Mouse (Mus musculus): ENCODE measurements around the gene Stox2. TPM values are rescaled to one million over a fixed set of nuclear protein-coding genes. Genes with fewer than 3 reads are reported as not detected.

Stox2 gene
- polyA plus RNA-seq, 1 experiment from 2014 or later, result 46.7 TPM

DNA sequence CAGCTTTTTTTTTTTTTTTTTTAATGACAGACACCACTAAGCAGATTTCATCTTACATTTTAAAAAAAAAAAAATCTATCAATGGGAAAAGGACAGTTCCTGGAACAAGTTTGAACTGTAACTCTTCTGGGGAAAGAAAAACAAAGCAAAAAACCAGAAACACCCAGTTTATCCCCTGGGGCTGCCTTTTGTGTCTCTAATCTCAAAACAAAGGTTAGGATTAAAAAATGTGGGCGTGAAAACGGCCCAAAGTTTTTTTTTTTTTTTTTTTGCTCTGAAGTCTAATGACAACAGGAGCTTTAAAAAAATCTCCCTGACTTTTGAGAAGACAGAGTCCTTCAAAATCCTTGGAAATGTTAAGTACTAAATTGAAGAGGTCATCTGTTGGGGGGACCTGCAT lies 125.5 kb downstream of the Stox2 start:
- H3K4me3 ChIP-seq, result no peak overlapping the region
- no peak overlapping the region for H3K4me2 ChIP-seq
- H3K9me3 ChIP-seq (replicated peaks), result no peaks in the 10 kb centered on the region
- ATAC-seq, result no peak
- H3K27me3 ChIP-seq, result 0 out of 2 replicates have a peak, but pooled peaks cover 2% of the 10 kb centered on the region
- peaks cover 15% of the 10 kb centered on the region for H3K4me1 ChIP-seq
- WGBS, result 5% methylated on average over 2 of the region's 2 CpGs
- H3K36me3 ChIP-seq (ENCODE audit: poor library complexity, severe bottlenecking), result no peaks in the 10 kb centered on the region
- H3K27ac ChIP-seq, result no peak overlapping the region
- H3K9ac ChIP-seq, result no peak overlapping the region

DNA sequence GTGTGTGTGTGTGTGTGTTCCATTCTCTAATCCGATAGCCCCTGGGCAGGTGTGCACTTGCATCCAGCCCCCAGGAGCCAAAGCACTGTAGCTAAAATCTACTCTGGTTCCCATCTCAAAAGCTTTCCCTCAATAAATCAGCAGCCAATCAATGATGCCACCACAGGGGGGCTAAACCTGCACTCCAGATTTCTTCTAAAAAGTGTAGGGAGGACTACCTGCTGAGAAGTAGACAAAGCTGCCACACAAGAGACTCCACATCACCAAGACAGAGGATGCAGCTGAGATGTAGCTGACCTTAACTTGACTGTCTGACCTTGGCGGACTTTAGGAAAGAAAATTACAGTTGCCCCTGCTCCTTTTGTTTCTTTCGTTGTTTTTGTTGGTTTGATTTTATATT lies 127.7 kb downstream of the Stox2 start:
- H3K9ac ChIP-seq, result no peak overlapping the region
- H3K4me2 ChIP-seq, result no peak overlapping the region
- H3K36me3 ChIP-seq (ENCODE audit: poor library complexity, severe bottlenecking), result no peaks in the 10 kb centered on the region
- H3K4me1 ChIP-seq, result peaks cover 7% of the 10 kb centered on the region; the same call in 1 of the 2 replicates
- ATAC-seq, result no peak
- 66% methylated on average over 3 of the region's 3 CpGs for WGBS
- no peak overlapping the region for H3K4me3 ChIP-seq
- no peaks in the 10 kb centered on the region for H3K9me3 ChIP-seq (replicated peaks)
- H3K27me3 ChIP-seq, result 0 out of 2 replicates have a peak, but pooled peaks cover 2% of the 10 kb centered on the region
- H3K27ac ChIP-seq, result no peak overlapping the region

DNA sequence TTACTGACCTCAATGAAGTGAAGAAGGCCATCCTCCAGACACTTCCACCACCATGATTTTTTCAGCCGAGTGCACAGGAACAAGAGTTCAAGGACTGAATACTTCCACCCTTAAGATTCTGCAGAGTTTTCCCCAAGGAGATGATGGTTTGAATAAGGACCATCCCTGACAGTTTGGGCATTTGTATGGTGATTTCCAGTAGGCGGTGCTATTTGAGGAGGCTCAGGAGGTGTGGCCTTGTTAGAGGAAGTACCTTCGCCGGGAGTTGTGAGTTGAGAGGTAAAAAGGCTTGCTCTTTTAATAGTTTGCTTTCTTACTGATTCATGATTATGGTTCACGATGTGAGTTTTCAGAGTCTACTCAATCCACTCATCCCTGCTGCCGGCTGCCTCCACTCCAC lies 138.0 kb downstream of the Stox2 start:
- no peak overlapping the region for H3K4me2 ChIP-seq
- 95% methylated on average over 6 of the region's 6 CpGs for WGBS
- no peak overlapping the region for H3K27ac ChIP-seq
- no peak for ATAC-seq
- no peaks in the 10 kb centered on the region for H3K36me3 ChIP-seq (ENCODE audit: poor library complexity, severe bottlenecking)
- no peak overlapping the region for H3K9ac ChIP-seq
- H3K27me3 ChIP-seq, result no peaks in the 10 kb centered on the region
- H3K4me3 ChIP-seq, result no peak overlapping the region
- H3K9me3 ChIP-seq (replicated peaks), result no peaks in the 10 kb centered on the region
- H3K4me1 ChIP-seq, result no peaks in the 10 kb centered on the region

DNA sequence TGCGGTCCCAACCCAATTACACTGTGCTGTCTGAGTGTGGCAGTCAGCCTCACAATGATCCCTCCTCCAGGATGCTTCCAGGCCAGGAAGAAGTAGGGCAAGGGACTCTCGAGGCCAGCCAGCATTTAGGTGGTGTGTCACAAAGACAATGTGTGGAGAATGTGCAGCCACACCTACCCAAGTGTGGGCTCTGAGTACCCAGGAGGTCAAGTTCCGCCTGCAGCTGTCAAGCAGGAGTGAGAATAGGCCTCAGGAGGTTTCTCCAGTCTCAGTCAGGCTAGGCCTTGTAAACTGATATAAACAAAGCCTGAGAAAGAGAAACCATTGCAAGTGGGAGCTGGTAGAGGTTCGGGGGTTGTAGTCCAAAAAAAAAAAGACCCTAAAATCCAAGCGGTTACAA lies 139.8 kb downstream of the Stox2 start:
- 86% methylated on average over 5 of the region's 5 CpGs for WGBS

DNA sequence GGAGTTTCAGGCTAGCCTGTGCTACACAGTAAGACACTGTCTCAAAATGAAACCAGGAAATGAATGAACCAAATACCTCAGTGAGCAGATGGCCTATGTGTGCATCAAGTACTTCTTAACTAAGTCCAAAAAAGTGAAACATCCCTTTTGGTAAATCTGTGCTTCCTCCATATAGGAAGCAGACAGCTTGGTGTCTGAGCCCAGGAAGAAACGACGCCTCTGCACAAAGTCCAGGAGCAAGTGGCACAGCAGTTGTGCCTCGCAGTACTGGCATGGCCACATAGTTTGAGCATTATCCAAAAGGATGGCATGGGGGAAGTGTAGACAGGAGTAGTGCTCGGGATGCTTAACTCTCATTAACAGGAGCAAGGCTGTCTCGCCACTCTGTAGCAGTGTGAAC lies 140.3 kb downstream of the Stox2 start:
- Histone ChIP-seq H3K9ac (no peak overlapping the region), H3K4me2 (no peak overlapping the region), H3K4me3 (no peak overlapping the region), H3K27me3 (no peaks in the 10 kb centered on the region), H3K9me3 (replicated peaks) (no peaks in the 10 kb centered on the region), H3K4me1 (no peaks in the 10 kb centered on the region), H3K36me3 (ENCODE audit: poor library complexity, severe bottlenecking) (no peaks in the 10 kb centered on the region), H3K27ac (no peak overlapping the region)
- ATAC-seq, result no peak
- WGBS, result 92% methylated on average over 5 of the region's 5 CpGs

More for the DNA sequence above, 139.8 kb downstream of the Stox2 start:
- ATAC-seq, result no peak
- Histone ChIP-seq H3K4me3 (no peak overlapping the region), H3K4me1 (no peaks in the 10 kb centered on the region), H3K27ac (no peak overlapping the region), H3K9me3 (replicated peaks) (no peaks in the 10 kb centered on the region), H3K27me3 (no peaks in the 10 kb centered on the region), H3K36me3 (ENCODE audit: poor library complexity, severe bottlenecking) (no peaks in the 10 kb centered on the region), H3K4me2 (no peak overlapping the region), H3K9ac (no peak overlapping the region)

DNA sequence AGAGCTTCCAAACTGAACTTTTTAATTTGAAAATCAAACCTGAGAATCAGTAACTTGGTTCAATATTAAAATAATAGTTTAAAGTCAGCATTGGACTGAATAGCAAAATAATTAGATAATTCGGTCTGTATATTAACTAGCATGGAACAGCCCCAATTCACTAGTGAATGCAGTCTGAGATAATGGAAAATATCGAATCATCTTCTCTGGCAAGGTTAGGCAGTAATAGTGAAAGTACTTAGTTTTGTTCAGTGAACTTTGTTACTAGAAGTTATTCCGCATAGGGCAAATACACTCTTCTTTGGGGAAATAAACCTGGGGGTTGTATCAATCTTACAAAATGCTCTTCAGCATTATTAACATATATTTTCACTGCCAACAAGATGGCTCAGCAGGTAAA lies 147.7 kb downstream of the Stox2 start:
- no peaks in the 10 kb centered on the region for H3K4me1 ChIP-seq
- no peak overlapping the region for H3K4me3 ChIP-seq
- no peak overlapping the region for H3K27ac ChIP-seq
- H3K27me3 ChIP-seq, result no peaks in the 10 kb centered on the region
- 96% methylated on average over 3 of the region's 3 CpGs for WGBS
- no peak overlapping the region for H3K9ac ChIP-seq
- ATAC-seq, result no peak
- H3K36me3 ChIP-seq (ENCODE audit: poor library complexity, severe bottlenecking), result no peaks in the 10 kb centered on the region
- no peak overlapping the region for H3K4me2 ChIP-seq
- no peaks in the 10 kb centered on the region for H3K9me3 ChIP-seq (replicated peaks)

DNA sequence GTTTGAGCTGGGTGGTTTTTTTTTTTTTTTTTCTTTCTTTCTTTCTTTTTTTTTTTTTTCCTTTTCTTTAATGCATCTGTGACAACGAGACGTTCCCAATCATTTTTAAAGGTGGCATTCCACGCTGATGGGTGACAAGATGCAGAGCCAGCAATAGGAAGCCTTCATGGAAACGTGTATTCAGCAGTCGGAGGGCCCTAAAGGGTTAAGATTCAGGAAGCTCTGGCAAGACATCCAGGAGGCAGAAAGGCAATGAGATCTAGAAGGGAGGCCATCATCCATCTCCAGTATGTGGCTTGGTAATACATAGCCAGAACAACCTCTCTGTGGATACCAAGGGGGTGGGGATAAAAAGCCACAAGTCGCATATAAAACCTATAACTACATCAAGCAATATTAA lies 156.5 kb downstream of the Stox2 start:
- peak overlapping the region; percentile 92 for H3K4me2 ChIP-seq
- ATAC-seq, result 0 out of 2 replicates have a peak, but pooled peaks have one; percentile 5
- peak overlapping the region; percentile 93 for H3K4me3 ChIP-seq
- peaks cover 39% of the 10 kb centered on the region for H3K4me1 ChIP-seq
- H3K9ac ChIP-seq, result peak overlapping the region; percentile 99
- no peaks in the 10 kb centered on the region for H3K27me3 ChIP-seq
- WGBS, result 5% methylated on average over 6 of the region's 6 CpGs
- peak overlapping the region; percentile 100 for H3K27ac ChIP-seq
- no peaks in the 10 kb centered on the region for H3K9me3 ChIP-seq (replicated peaks)
- H3K36me3 ChIP-seq (ENCODE audit: poor library complexity, severe bottlenecking), result no peaks in the 10 kb centered on the region

DNA sequence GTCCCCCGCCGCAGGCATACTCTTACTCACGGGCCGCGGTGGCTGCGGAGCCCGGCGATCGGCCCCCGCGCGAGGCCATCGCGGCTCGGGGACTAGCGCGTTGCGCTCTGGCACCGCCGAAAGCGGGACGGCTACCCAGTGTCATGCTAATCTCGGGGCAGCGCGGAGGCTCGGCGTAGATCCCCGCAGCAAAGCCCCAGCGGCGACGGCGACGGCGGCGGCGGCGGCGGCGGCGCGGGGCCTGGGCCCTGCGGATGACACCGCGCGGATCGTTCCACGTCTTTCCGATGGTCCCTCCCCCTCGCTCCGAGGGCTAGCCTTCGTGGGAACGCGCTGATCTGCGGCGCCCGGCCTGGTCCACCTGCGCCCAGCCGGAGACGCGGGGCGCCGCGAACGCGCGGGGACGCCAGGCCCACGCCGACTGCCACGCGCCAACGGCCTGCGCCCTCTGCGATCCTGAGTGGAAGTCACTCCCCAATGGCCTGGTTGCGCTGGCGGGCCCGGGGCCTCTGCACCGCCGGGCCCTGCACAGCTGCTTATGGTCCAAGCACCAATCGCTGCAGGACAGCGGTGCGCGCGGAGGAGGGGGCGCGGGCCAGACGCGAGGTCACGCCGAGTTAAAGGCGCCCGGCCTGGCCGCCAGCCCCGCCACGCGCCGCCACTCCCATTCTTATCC lies 157.2 kb downstream of the Stox2 start:
- Histone ChIP-seq H3K27me3 (no peaks in the 10 kb centered on the region), H3K4me1 (peaks cover 46% of the 10 kb centered on the region), H3K9ac (peak overlapping the region; percentile 99), H3K36me3 (ENCODE audit: poor library complexity, severe bottlenecking) (no peaks in the 10 kb centered on the region), H3K4me2 (peak overlapping the region; percentile 92), H3K27ac (peak overlapping the region; percentile 100), H3K4me3 (peak overlapping the region; percentile 93), H3K9me3 (replicated peaks) (no peaks in the 10 kb centered on the region)
- WGBS, result under 1% methylated on average over 79 of the region's 97 CpGs
- ATAC-seq, result peak; percentile 63

DNA sequence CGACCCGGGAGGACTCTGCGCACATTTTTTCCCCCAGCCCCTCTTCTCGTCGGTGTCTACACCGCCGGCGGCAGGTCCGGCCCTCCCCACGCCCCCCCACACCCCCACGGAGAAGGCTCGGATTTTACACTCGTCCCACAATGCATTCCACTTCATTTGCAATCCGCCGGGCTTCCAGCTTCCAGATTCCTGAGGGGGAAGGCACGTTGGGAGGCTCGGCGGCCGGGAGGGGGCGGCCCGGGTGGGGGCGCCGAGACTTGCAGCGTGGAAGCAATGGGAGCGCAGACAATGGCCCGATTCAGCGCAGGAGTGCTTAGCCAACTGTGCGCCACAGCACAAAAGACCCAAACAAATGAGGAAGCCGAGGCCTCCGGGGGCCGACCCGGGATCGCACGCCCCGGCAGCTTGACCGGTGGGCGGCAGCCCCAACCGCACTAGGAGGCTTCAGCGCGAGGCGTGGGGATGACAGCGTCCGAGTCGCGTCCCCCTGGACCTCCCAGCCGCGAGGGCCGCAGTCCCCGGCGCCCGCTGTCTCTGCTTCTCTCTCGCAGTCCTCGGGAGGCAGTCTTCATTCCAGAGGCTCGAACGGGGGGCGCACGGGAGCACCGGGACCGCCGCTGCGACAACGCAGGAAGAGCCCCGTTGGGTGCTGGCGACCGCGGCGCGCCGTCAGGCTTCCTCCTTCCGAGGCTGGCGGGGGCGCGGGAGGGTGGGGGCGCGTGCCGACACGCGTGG lies 157.9 kb downstream of the Stox2 start:
- Histone ChIP-seq H3K4me1 (peaks cover 53% of the 10 kb centered on the region), H3K4me3 (peak overlapping the region; percentile 93), H3K27ac (peak overlapping the region; percentile 100), H3K9ac (peak overlapping the region; percentile 99), H3K27me3 (no peaks in the 10 kb centered on the region), H3K9me3 (replicated peaks) (no peaks in the 10 kb centered on the region), H3K4me2 (peak overlapping the region; percentile 92), H3K36me3 (ENCODE audit: poor library complexity, severe bottlenecking) (no peaks in the 10 kb centered on the region)
- ATAC-seq, result peak; percentile 75
- under 1% methylated on average over 65 of the region's 78 CpGs for WGBS

DNA sequence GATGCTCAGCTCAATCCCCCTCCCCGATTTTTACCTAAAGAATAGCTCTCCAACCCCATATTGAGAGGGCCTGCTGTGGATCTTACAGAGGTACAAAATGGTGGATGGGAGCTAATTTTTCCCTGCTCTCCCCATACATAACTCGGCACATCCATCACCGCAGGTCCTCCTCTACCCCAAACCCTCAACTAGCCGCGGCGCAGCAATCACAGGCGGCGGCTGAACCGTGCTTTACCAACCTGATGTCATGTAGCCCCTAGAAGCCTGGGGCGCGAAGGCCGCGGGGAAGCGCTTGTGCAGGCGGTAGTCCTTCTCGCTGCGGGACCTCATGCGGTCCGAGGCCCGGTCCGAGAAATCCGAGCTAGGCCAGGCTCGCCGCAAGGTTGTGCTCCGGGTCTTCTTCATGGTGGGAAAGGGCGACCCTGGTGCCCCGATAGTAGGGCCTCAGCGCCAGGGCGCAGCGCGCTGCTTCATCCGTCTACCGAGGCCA lies 158.5 kb downstream of the Stox2 start:
- peak overlapping the region; percentile 100 for H3K27ac ChIP-seq
- H3K9ac ChIP-seq, result peak overlapping the region; percentile 99
- no peaks in the 10 kb centered on the region for H3K36me3 ChIP-seq (ENCODE audit: poor library complexity, severe bottlenecking)
- peaks cover 59% of the 10 kb centered on the region for H3K4me1 ChIP-seq
- H3K27me3 ChIP-seq, result no peaks in the 10 kb centered on the region
- ATAC-seq, result peak; percentile 20
- no peaks in the 10 kb centered on the region for H3K9me3 ChIP-seq (replicated peaks)
- under 1% methylated on average over 33 of the region's 33 CpGs for WGBS
- peak overlapping the region; percentile 92 for H3K4me2 ChIP-seq
- peak overlapping the region; percentile 93 for H3K4me3 ChIP-seq

DNA sequence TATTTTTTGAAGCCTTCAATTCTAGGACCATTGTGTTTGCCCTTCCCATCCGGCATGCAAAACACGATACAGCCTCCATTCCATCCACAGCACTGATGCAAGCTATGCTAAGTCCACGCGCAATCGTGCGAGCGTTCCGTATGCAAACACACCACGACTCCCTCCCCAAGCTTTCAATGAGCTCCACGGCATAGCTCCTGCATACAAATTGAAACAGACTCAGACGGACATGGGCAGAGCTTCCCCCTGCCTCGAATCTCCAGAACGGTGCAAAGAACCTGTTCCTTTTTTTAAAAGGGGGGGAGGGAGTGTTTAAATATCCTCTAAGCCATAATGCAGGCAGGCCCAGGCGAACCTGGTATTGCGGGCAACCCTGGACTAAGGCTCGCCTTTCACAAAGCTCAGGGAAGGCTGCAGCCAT lies 159.0 kb downstream of the Stox2 start:
- H3K27ac ChIP-seq, result peak overlapping the region; percentile 100
- no peaks in the 10 kb centered on the region for H3K9me3 ChIP-seq (replicated peaks)
- H3K9ac ChIP-seq, result peak overlapping the region; percentile 99
- no peaks in the 10 kb centered on the region for H3K36me3 ChIP-seq (ENCODE audit: poor library complexity, severe bottlenecking)
- H3K4me2 ChIP-seq, result peak overlapping the region; percentile 92
- under 1% methylated on average over 16 of the region's 16 CpGs for WGBS
- H3K4me1 ChIP-seq, result peaks cover 64% of the 10 kb centered on the region
- H3K4me3 ChIP-seq, result peak overlapping the region; percentile 93
- ATAC-seq, result peak; percentile 9
- no peaks in the 10 kb centered on the region for H3K27me3 ChIP-seq

DNA sequence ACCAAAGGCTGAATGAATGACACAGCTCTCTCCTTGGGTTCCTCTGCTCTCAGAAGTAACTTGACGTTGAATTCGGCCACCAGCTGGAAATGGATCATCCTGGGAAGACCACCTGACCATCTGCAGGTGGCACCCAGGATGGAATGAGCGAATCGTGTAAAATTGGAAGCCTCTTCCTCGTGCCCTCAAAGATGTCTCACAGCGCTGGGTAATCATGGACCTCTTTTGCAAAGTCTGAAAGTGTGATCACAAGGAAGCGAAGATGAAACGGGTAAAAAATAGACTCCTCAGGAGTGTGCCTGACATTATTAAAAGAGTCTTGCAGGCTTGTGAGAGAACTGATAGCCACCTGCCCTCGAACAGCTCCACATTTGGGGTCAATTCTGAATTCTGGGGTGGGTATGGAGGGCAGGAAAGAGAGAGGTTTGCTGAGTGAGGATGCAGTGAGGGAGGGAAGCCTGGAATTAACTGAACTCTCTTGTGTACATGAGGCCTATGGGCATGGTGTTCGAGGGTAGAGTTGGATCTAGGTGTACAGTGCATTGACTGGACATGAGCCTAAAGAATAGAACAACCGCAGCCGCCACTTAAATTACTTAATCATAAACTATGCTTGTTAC lies 160.0 kb downstream of the Stox2 start:
- WGBS, result 30% methylated on average over 12 of the region's 12 CpGs
- Histone ChIP-seq H3K36me3 (ENCODE audit: poor library complexity, severe bottlenecking) (no peaks in the 10 kb centered on the region), H3K27ac (peak overlapping the region; percentile 100), H3K9me3 (replicated peaks) (no peaks in the 10 kb centered on the region), H3K9ac (peak overlapping the region; percentile 99), H3K4me3 (peak overlapping the region; percentile 93), H3K4me1 (peaks cover 72% of the 10 kb centered on the region), H3K27me3 (no peaks in the 10 kb centered on the region), H3K4me2 (peak overlapping the region; percentile 92)
- ATAC-seq, result no peak

Data from forebrain, embryonic 13.5 days (tissue).